Mouse (Mus musculus) gastrocnemius, postnatal 10 days (tissue): ENCODE data around the gene Ak7. TPM values are rescaled to one million over a fixed set of nuclear protein-coding genes. Genes with fewer than 3 reads are reported as not detected.

ENCODE experiments used
- DNase-seq: peaks from one replicate; pipeline ENCODE4 v3.0.0; 2021; ENCODE audit warnings: mixed read lengths
- long read RNA-seq, 2 experiments: library from polyadenylated mRNA; stranded (forward); transcript quantifications; one replicate each; pipeline ENCODE4 v2.0.0; 2021
- total RNA-seq, 2 experiments: library from RNA; stranded (reverse); gene quantifications; 2 replicates each; pipeline ENCODE4 v1.2.3; 2021

Ak7 gene
- not detected for total RNA-seq
- long read RNA-seq, experiment 1, result 0 reads
- long read RNA-seq, experiment 2, result 0 reads

GRCm38 (mm10) chr12:105705799-105706487, at the start of gene Ak7:
Ak7 (plus strand) TSS chr12:105705976.
- peak; percentile 68 for DNase-seq

GRCm38 (mm10) chr12:105676274-105676673, 29.5 kb upstream of the Ak7 start:
- no peak for DNase-seq

GRCm38 (mm10) chr12:105678211-105678610, 27.6 kb upstream of the Ak7 start:
- no peak for DNase-seq

GRCm38 (mm10) chr12:105678762-105679161, 27.0 kb upstream of the Ak7 start:
- DNase-seq, result no peak

- DNase-seq, result peak; percentile 29
Measured at GRCm38 (mm10) chr12:105683933-105684901, 21.6 kb upstream of the Ak7 start, which contains the start of gene Gskip. Gskip (plus strand) TSS chr12:105684829.

- peak; percentile 95 for DNase-seq
Measured at GRCm38 (mm10) chr12:105685001-105685691, 20.6 kb upstream of the Ak7 start, which contains the start of gene Atg2b. Atg2b (minus strand) TSS chr12:105685211.

GRCm38 (mm10) chr12:105686791-105687190, 19.0 kb upstream of the Ak7 start:
- DNase-seq, result no peak

- DNase-seq, result no peak
Measured at GRCm38 (mm10) chr12:105687416-105687815, 18.4 kb upstream of the Ak7 start.

GRCm38 (mm10) chr12:105688546-105688945, 17.2 kb upstream of the Ak7 start:
- DNase-seq, result no peak

- no peak for DNase-seq
Measured at GRCm38 (mm10) chr12:105689435-105689834, 16.3 kb upstream of the Ak7 start.

GRCm38 (mm10) chr12:105694021-105694420, 11.8 kb upstream of the Ak7 start:
- DNase-seq, result peak; percentile 19

- no peak for DNase-seq
Measured at GRCm38 (mm10) chr12:105695848-105696247, 9.9 kb upstream of the Ak7 start.

GRCm38 (mm10) chr12:105697104-105697780, 8.5 kb upstream of the Ak7 start:
- DNase-seq, result no peak

GRCm38 (mm10) chr12:105700433-105700832, 5.3 kb upstream of the Ak7 start:
- DNase-seq, result no peak

- DNase-seq, result no peak
Measured at GRCm38 (mm10) chr12:105718616-105719015, 12.8 kb downstream of the Ak7 start.

GRCm38 (mm10) chr12:105720196-105720595, 14.4 kb downstream of the Ak7 start:
- no peak for DNase-seq

GRCm38 (mm10) chr12:105721452-105722132, 15.8 kb downstream of the Ak7 start:
- DNase-seq, result no peak

GRCm38 (mm10) chr12:105722657-105723056, 16.9 kb downstream of the Ak7 start:
- no peak for DNase-seq

- no peak for DNase-seq
Measured at GRCm38 (mm10) chr12:105724616-105725015, 18.8 kb downstream of the Ak7 start.

GRCm38 (mm10) chr12:105725736-105726135, 20.0 kb downstream of the Ak7 start:
- DNase-seq, result no peak

- no peak for DNase-seq
Measured at GRCm38 (mm10) chr12:105727268-105727667, 21.5 kb downstream of the Ak7 start.
